Mouse (Mus musculus) bone marrow macrophage, adult 2 months (primary cell): ENCODE measurements at regions not wholly inside any gene's neighbourhood (a gene's known extent, or its start where the extent isn't known, plus 50 kb on each side); places are given as distances from the start of the nearest gene placed in this dataset.

Experiments
- CTCF ChIP-seq: IDR thresholded peaks from 2 replicates; pipeline ENCODE4 v1.5.1; 2012; ENCODE audit warnings: low read depth, mild to moderate bottlenecking, low read length, moderate library complexity
- POLR2A ChIP-seq: IDR thresholded peaks from 2 replicates; pipeline ENCODE4 v1.6.1; 2012; ENCODE audit warnings: mild to moderate bottlenecking, low read depth, low read length, borderline replicate concordance

GRCm38 (mm10) chr10:43684247-43685033, 106.4 kb downstream of the Cd24a start:
- no peak for TF ChIP-seq CTCF
- no peak for TF ChIP-seq POLR2A
